Mouse (Mus musculus) midbrain, embryonic 13.5 days (tissue): ENCODE data around the gene Trio. TPM values are rescaled to one million over a fixed set of nuclear protein-coding genes. Genes with fewer than 3 reads are reported as not detected.

ENCODE experiments used
- ATAC-seq: fragments of 200-750 bp; cut with Nextera tagmentation; 2 replicates; pipeline ENCODE4 v1.8.0; 2017; ENCODE audit warnings: mild to moderate bottlenecking, moderate TSS enrichment, moderate library complexity
- H3K27ac ChIP-seq: fragments of 300-500 bp; sonication (generic); 2 replicates; pipeline ENCODE4 v1.5.1; 2015; ENCODE audit warnings: inconsistent platforms, mild to moderate bottlenecking, moderate library complexity
- H3K27me3 ChIP-seq: fragments of 300-500 bp; sonication (generic); 2 replicates; pipeline ENCODE4 v1.6.1; 2015; ENCODE audit warnings: mild to moderate bottlenecking, inconsistent platforms
- H3K36me3 ChIP-seq: fragments of 300-500 bp; sonication (generic); 2 replicates; pipeline ENCODE4 v1.6.1; 2015; ENCODE audit warnings: mild to moderate bottlenecking, inconsistent platforms
- H3K4me1 ChIP-seq: fragments of 300-500 bp; sonication (generic); replicated peaks from 2 replicates; pipeline ENCODE4 v1.6.1; 2015; ENCODE audit warnings: inconsistent platforms
- H3K4me2 ChIP-seq: fragments of 300-500 bp; sonication (generic); replicated peaks from 2 replicates; pipeline ENCODE4 v1.6.1; 2015; ENCODE audit warnings: moderate library complexity, mild to moderate bottlenecking, inconsistent platforms
- H3K4me3 ChIP-seq: fragments of 300-500 bp; sonication (generic); replicated peaks from 2 replicates; pipeline ENCODE4 v1.5.1; 2015; ENCODE audit warnings: mild to moderate bottlenecking, inconsistent platforms
- H3K9ac ChIP-seq: fragments of 300-500 bp; sonication (generic); replicated peaks from 2 replicates; pipeline ENCODE4 v1.6.1; 2015; ENCODE audit warnings: mild to moderate bottlenecking, inconsistent platforms
- H3K9me3 ChIP-seq: fragments of 300-500 bp; sonication (generic); 2 replicates; pipeline ENCODE4 v1.6.1; 2016; ENCODE audit warnings: mild to moderate bottlenecking, inconsistent platforms
- WGBS: fragments of 180-500 bp; shearing (Covaris S2); methylation state at CpG from one replicate; pipeline ENCODE4 v1.1.7; 2015; 5-methylcytosine and 5-hydroxymethylcytosine counted together
- polyA plus RNA-seq: library from polyadenylated mRNA; unstranded; fragments of >200 nt; fragmentation: Nextera tagmentation; extraction: Ambion mirVana; gene quantifications from 2 replicates; pipeline ENCODE4 v1.2.1, GENCODE M21; 2015

Gene Trio
- polyA plus RNA-seq, 1 experiment from 2014 or later: 37.9 TPM

GRCm38 (mm10) chr15:27801177-27801576 lies 224.5 kb downstream of the Trio start:
- H3K9me3 ChIP-seq: no peaks in the 10 kb centered on the region
- 77% methylated on average over 4 of the region's 4 CpGs for WGBS
- H3K27me3 ChIP-seq: peaks cover 19% of the 10 kb centered on the region
- no peak overlapping the region for H3K4me3 ChIP-seq
- peaks cover 33% of the 10 kb centered on the region for H3K4me1 ChIP-seq
- H3K36me3 ChIP-seq: peaks cover 65% of the 10 kb centered on the region
- no peak overlapping the region for H3K27ac ChIP-seq
- H3K4me2 ChIP-seq: no peak overlapping the region
- ATAC-seq: no peak
- no peak overlapping the region for H3K9ac ChIP-seq

GRCm38 (mm10) chr15:27797480-27798155 lies 228.0 kb downstream of the Trio start:
- Histone ChIP-seq H3K4me2 (no peak overlapping the region), H3K9me3 (no peaks in the 10 kb centered on the region), H3K27ac (peak overlapping the region; percentile 83), H3K27me3 (no peaks in the 10 kb centered on the region), H3K9ac (no peak overlapping the region), H3K36me3 (peaks cover 31% of the 10 kb centered on the region), H3K4me3 (no peak overlapping the region), H3K4me1 (peaks cover 41% of the 10 kb centered on the region)
- 54% methylated on average over 20 of the region's 20 CpGs for WGBS
- peak; percentile 78 for ATAC-seq

GRCm38 (mm10) chr15:27796868-27797222 lies 228.8 kb downstream of the Trio start:
- Histone ChIP-seq H3K27me3 (no peaks in the 10 kb centered on the region), H3K4me2 (no peak overlapping the region), H3K9me3 (no peaks in the 10 kb centered on the region), H3K27ac (peak overlapping the region; percentile 83), H3K9ac (no peak overlapping the region), H3K4me1 (peaks cover 49% of the 10 kb centered on the region), H3K36me3 (peaks cover 24% of the 10 kb centered on the region), H3K4me3 (no peak overlapping the region)
- WGBS: 84% methylated on average over 7 of the region's 7 CpGs
- ATAC-seq: 0 out of 2 replicates have a peak, but pooled peaks have one; percentile 2

GRCm38 (mm10) chr15:27795942-27796867 lies 229.4 kb downstream of the Trio start:
- no peaks in the 10 kb centered on the region for H3K9me3 ChIP-seq
- no peak overlapping the region for H3K4me2 ChIP-seq
- no peaks in the 10 kb centered on the region for H3K27me3 ChIP-seq
- H3K4me1 ChIP-seq: peaks cover 46% of the 10 kb centered on the region
- no peak overlapping the region for H3K9ac ChIP-seq
- WGBS: 86% methylated on average over 22 of the region's 22 CpGs
- H3K36me3 ChIP-seq: peaks cover 23% of the 10 kb centered on the region
- ATAC-seq: 0 out of 2 replicates have a peak, but pooled peaks have one; percentile 5
- H3K4me3 ChIP-seq: no peak overlapping the region
- H3K27ac ChIP-seq: peak overlapping the region; percentile 83

GRCm38 (mm10) chr15:27793284-27793683 lies 232.4 kb downstream of the Trio start:
- peaks cover 5% of the 10 kb centered on the region; the same call in 1 of the 2 replicates for H3K36me3 ChIP-seq
- no peak overlapping the region for H3K4me3 ChIP-seq
- ATAC-seq: no peak
- H3K27me3 ChIP-seq: no peaks in the 10 kb centered on the region
- no peak overlapping the region for H3K4me2 ChIP-seq
- no peak overlapping the region for H3K9ac ChIP-seq
- no peaks in the 10 kb centered on the region for H3K9me3 ChIP-seq
- H3K27ac ChIP-seq: peak overlapping the region; percentile 45
- H3K4me1 ChIP-seq: peaks cover 67% of the 10 kb centered on the region
- 47% methylated on average over 6 of the region's 6 CpGs for WGBS

- Histone ChIP-seq H3K4me1 (peaks cover 67% of the 10 kb centered on the region), H3K9me3 (no peaks in the 10 kb centered on the region), H3K9ac (no peak overlapping the region), H3K27me3 (no peaks in the 10 kb centered on the region), H3K27ac (peak overlapping the region; percentile 31; the same call in 1 of the 2 replicates), H3K4me3 (no peak overlapping the region), H3K4me2 (no peak overlapping the region), H3K36me3 (no peaks in the 10 kb centered on the region)
- 68% methylated on average over 11 of the region's 11 CpGs for WGBS
- no peak for ATAC-seq
These were observed 233.2 kb downstream of the Trio start for GRCm38 (mm10) chr15:27792473-27792872.

GRCm38 (mm10) chr15:27791141-27791540 lies 234.5 kb downstream of the Trio start:
- H3K4me1 ChIP-seq: peaks cover 73% of the 10 kb centered on the region
- H3K9me3 ChIP-seq: no peaks in the 10 kb centered on the region
- WGBS: 94% methylated on average over 5 of the region's 5 CpGs
- H3K4me2 ChIP-seq: no peak overlapping the region
- H3K4me3 ChIP-seq: no peak overlapping the region
- ATAC-seq: no peak
- H3K27me3 ChIP-seq: no peaks in the 10 kb centered on the region
- no peak overlapping the region for H3K9ac ChIP-seq
- H3K27ac ChIP-seq: no peak overlapping the region
- H3K36me3 ChIP-seq: no peaks in the 10 kb centered on the region

GRCm38 (mm10) chr15:27790699-27791098 lies 234.9 kb downstream of the Trio start:
- no peaks in the 10 kb centered on the region for H3K9me3 ChIP-seq
- H3K4me3 ChIP-seq: no peak overlapping the region
- no peaks in the 10 kb centered on the region for H3K36me3 ChIP-seq
- peaks cover 75% of the 10 kb centered on the region for H3K4me1 ChIP-seq
- no peak for ATAC-seq
- WGBS: 89% methylated on average over 6 of the region's 6 CpGs
- no peaks in the 10 kb centered on the region for H3K27me3 ChIP-seq
- H3K9ac ChIP-seq: no peak overlapping the region
- H3K27ac ChIP-seq: no peak overlapping the region
- no peak overlapping the region for H3K4me2 ChIP-seq

- Histone ChIP-seq H3K9me3 (no peaks in the 10 kb centered on the region), H3K36me3 (no peaks in the 10 kb centered on the region), H3K27ac (peak overlapping the region; percentile 72), H3K9ac (no peak overlapping the region), H3K4me1 (peaks cover 89% of the 10 kb centered on the region), H3K27me3 (no peaks in the 10 kb centered on the region), H3K4me3 (no peak overlapping the region), H3K4me2 (no peak overlapping the region)
- WGBS: 75% methylated on average over 3 of the region's 3 CpGs
- no peak for ATAC-seq
These were observed 236.3 kb downstream of the Trio start for GRCm38 (mm10) chr15:27789325-27789724.

- Histone ChIP-seq H3K9ac (peak overlapping the region; percentile 39), H3K27me3 (no peaks in the 10 kb centered on the region), H3K27ac (peak overlapping the region; percentile 72), H3K4me1 (peaks cover 92% of the 10 kb centered on the region), H3K4me3 (peak overlapping the region; percentile 20), H3K36me3 (no peaks in the 10 kb centered on the region), H3K4me2 (peak overlapping the region; percentile 40), H3K9me3 (no peaks in the 10 kb centered on the region)
- ATAC-seq: peak; percentile 64
- WGBS: 15% methylated on average over 17 of the region's 17 CpGs
These were observed 237.4 kb downstream of the Trio start for GRCm38 (mm10) chr15:27788122-27788759.

GRCm38 (mm10) chr15:27787151-27787550 lies 238.5 kb downstream of the Trio start:
- no peaks in the 10 kb centered on the region for H3K27me3 ChIP-seq
- no peaks in the 10 kb centered on the region for H3K9me3 ChIP-seq
- peak overlapping the region; percentile 20 for H3K4me3 ChIP-seq
- H3K27ac ChIP-seq: peak overlapping the region; percentile 72
- H3K9ac ChIP-seq: peak overlapping the region; percentile 39; the same call in 1 of the 2 replicates
- H3K4me1 ChIP-seq: peaks cover 92% of the 10 kb centered on the region
- 78% methylated on average over 4 of the region's 4 CpGs for WGBS
- no peaks in the 10 kb centered on the region for H3K36me3 ChIP-seq
- peak overlapping the region; percentile 40 for H3K4me2 ChIP-seq
- ATAC-seq: no peak

- 50% methylated on average over 11 of the region's 11 CpGs for WGBS
- H3K4me1 ChIP-seq: peaks cover 93% of the 10 kb centered on the region
- H3K27me3 ChIP-seq: no peaks in the 10 kb centered on the region
- no peak overlapping the region for H3K9ac ChIP-seq
- H3K4me2 ChIP-seq: peak overlapping the region; percentile 40; the same call in 1 of the 2 replicates
- H3K9me3 ChIP-seq: no peaks in the 10 kb centered on the region
- H3K27ac ChIP-seq: no peak overlapping the region
- H3K4me3 ChIP-seq: no peak overlapping the region
- no peaks in the 10 kb centered on the region for H3K36me3 ChIP-seq
- no peak for ATAC-seq
These were observed 239.2 kb downstream of the Trio start for GRCm38 (mm10) chr15:27786418-27786817.
